Mouse (Mus musculus) midbrain, postnatal 0 days (tissue): Measurements from ENCODE around the gene Neu3. TPM values are rescaled to one million over a fixed set of nuclear protein-coding genes. Genes with fewer than 3 reads are reported as not detected.

Source experiments
- ATAC-seq: fragments of 200-750 bp; cut with Nextera tagmentation; 2 replicates; pipeline ENCODE4 v1.8.0; 2017; ENCODE audit warnings: moderate number of reproducible peaks, mild to moderate bottlenecking, moderate TSS enrichment, moderate library complexity; ENCODE audit not compliant: low FRiP score
- DNase-seq: peaks from one replicate; pipeline ENCODE4 v3.0.0-alpha.2; 2015; ENCODE audit warnings: low spot score
- H3K27ac ChIP-seq: fragments of 300-500 bp; sonication (generic); 2 replicates; pipeline ENCODE4 v1.5.1; 2014; ENCODE audit warnings: low read depth, mild to moderate bottlenecking, low read length, mixed read lengths
- H3K27me3 ChIP-seq: fragments of 300-500 bp; sonication (generic); 2 replicates; pipeline ENCODE4 v1.6.1; 2014; ENCODE audit warnings: low read length, control low read depth, mixed read lengths; ENCODE audit not compliant: insufficient read depth
- H3K36me3 ChIP-seq: fragments of 300-500 bp; sonication (generic); 2 replicates; pipeline ENCODE4 v1.6.1; 2014; ENCODE audit warnings: low read length, control low read depth, mixed read lengths; ENCODE audit not compliant: insufficient read depth
- H3K4me1 ChIP-seq: fragments of 300-500 bp; sonication (generic); 2 replicates; pipeline ENCODE4 v1.6.1; 2014; ENCODE audit warnings: mild to moderate bottlenecking, control low read depth, antibody characterized with exemption, low read length, mixed read lengths; ENCODE audit not compliant: insufficient read depth
- H3K4me2 ChIP-seq: fragments of 300-500 bp; sonication (generic); 2 replicates; pipeline ENCODE4 v1.6.1; 2014; ENCODE audit warnings: low read depth, mild to moderate bottlenecking, low read length, mixed read lengths; ENCODE audit not compliant: poor library complexity, severe bottlenecking
- H3K4me3 ChIP-seq: fragments of 300-500 bp; sonication (generic); 2 replicates; pipeline ENCODE4 v1.5.1; 2014; ENCODE audit warnings: low read depth, mild to moderate bottlenecking, low read length, moderate library complexity
- H3K9ac ChIP-seq: fragments of 300-500 bp; sonication (generic); replicated peaks from 2 replicates; pipeline ENCODE4 v1.6.1; 2014; ENCODE audit warnings: mild to moderate bottlenecking, low read length, moderate library complexity, mixed read lengths; ENCODE audit not compliant: poor library complexity, severe bottlenecking
- H3K9me3 ChIP-seq: fragments of 300-500 bp; sonication (generic); 2 replicates; pipeline ENCODE4 v1.6.1; 2016; ENCODE audit warnings: low read length, control low read depth
- CTCF ChIP-seq: IDR thresholded peaks from 2 replicates; pipeline ENCODE4 v1.5.1; 2016; ENCODE audit warnings: antibody characterized with exemption, mild to moderate bottlenecking
- WGBS: fragments of 180-500 bp; shearing (Covaris S2); extraction: QIAGEN DNeasy Blood & Tissue Kit; methylation state at CpG from one replicate; pipeline ENCODE4 v1.1.7; 2014; 5-methylcytosine and 5-hydroxymethylcytosine counted together
- polyA plus RNA-seq: library from polyadenylated mRNA; unstranded; fragments of >200 nt; fragmentation: Nextera tagmentation; extraction: Ambion mirVana; gene quantifications from 2 replicates; pipeline ENCODE4 v1.2.1, GENCODE M21; 2015
- total RNA-seq: library from RNA; depleted of rRNA; stranded (reverse); fragments of >200 nt; gene quantifications from 2 replicates; pipeline ENCODE4 v1.2.3, GENCODE M21; 2014; rRNA removed

Neu3 gene
- 1.8 and 4.3 TPM in 2 replicates for total RNA-seq
- polyA plus RNA-seq = 1.8 TPM in 2 replicates

- Histone ChIP-seq H3K9ac (no peak within 1 kb of the TSS; the same call in 1 of the 2 replicates), H3K27me3 (no peaks in the 10 kb centered on the region), H3K4me3 (peak within 1 kb of the TSS; percentile 40), H3K27ac (peak within 1 kb of the TSS; percentile 52), H3K4me1 (no peaks in the 10 kb centered on the region), H3K4me2 (peak within 1 kb of the TSS; percentile 54), H3K9me3 (no peaks in the 10 kb centered on the region), H3K36me3 (no peaks in the 10 kb centered on the region)
- peak; percentile 45 for TF ChIP-seq CTCF
- DNase-seq (peak; percentile 90), ATAC-seq (peak; percentile 98)
- under 1% methylated on average over 26 of the region's 26 CpGs for WGBS
Measured at GRCm38 (mm10) chr7:99828083-99828570, at the start of gene Neu3. Gene Neu3 (minus strand): TSS chr7:99828417.

- 0 out of 2 replicates have a peak, but pooled peaks cover 4% of the 10 kb centered on the region for H3K4me1 ChIP-seq
- H3K9me3 ChIP-seq = no peaks in the 10 kb centered on the region
- no peaks in the 10 kb centered on the region for H3K36me3 ChIP-seq
- TF ChIP-seq CTCF = peak; percentile 95
- no peak overlapping the region for H3K4me3 ChIP-seq
- H3K4me2 ChIP-seq = no peak overlapping the region
- peak overlapping the region; percentile 3; the same call in 1 of the 2 replicates for H3K27ac ChIP-seq
- ATAC-seq = peak; percentile 52; the same call in 1 of the 2 replicates
- H3K9ac ChIP-seq = no peak overlapping the region
- no peaks in the 10 kb centered on the region for H3K27me3 ChIP-seq
- DNase-seq = peak; percentile 93
- 3% methylated on average over 3 of the region's 3 CpGs for WGBS
Measured at GRCm38 (mm10) chr7:99876345-99876744, 48.1 kb upstream of the Neu3 start.

GRCm38 (mm10) chr7:99875891-99876290 is 47.7 kb upstream of the Neu3 start:
- Histone ChIP-seq H3K27ac (peak overlapping the region; percentile 3; the same call in 1 of the 2 replicates), H3K9ac (no peak overlapping the region), H3K4me2 (no peak overlapping the region), H3K36me3 (no peaks in the 10 kb centered on the region), H3K4me3 (no peak overlapping the region), H3K27me3 (no peaks in the 10 kb centered on the region), H3K9me3 (no peaks in the 10 kb centered on the region), H3K4me1 (0 out of 2 replicates have a peak, but pooled peaks cover 4% of the 10 kb centered on the region)
- ATAC-seq = no peak
- no peak for DNase-seq
- no peak for TF ChIP-seq CTCF
- 26% methylated on average over 5 of the region's 5 CpGs for WGBS

GRCm38 (mm10) chr7:99873965-99874364 is 45.7 kb upstream of the Neu3 start:
- H3K4me2 ChIP-seq = no peak overlapping the region
- H3K4me1 ChIP-seq = 0 out of 2 replicates have a peak, but pooled peaks cover 4% of the 10 kb centered on the region
- no peaks in the 10 kb centered on the region for H3K36me3 ChIP-seq
- TF ChIP-seq CTCF = no peak
- H3K27ac ChIP-seq = no peak overlapping the region
- H3K4me3 ChIP-seq = no peak overlapping the region
- ATAC-seq (no peak), DNase-seq (no peak)
- H3K9me3 ChIP-seq = no peaks in the 10 kb centered on the region
- WGBS = 63% methylated on average over 6 of the region's 6 CpGs
- H3K27me3 ChIP-seq = no peaks in the 10 kb centered on the region
- no peak overlapping the region for H3K9ac ChIP-seq

GRCm38 (mm10) chr7:99869296-99869695 is 41.1 kb upstream of the Neu3 start:
- ATAC-seq = no peak
- Histone ChIP-seq H3K36me3 (no peaks in the 10 kb centered on the region), H3K4me2 (no peak overlapping the region), H3K4me3 (no peak overlapping the region), H3K9ac (no peak overlapping the region), H3K27ac (no peak overlapping the region), H3K9me3 (no peaks in the 10 kb centered on the region), H3K27me3 (no peaks in the 10 kb centered on the region), H3K4me1 (no peaks in the 10 kb centered on the region)
- no peak for DNase-seq
- 76% methylated on average over 4 of the region's 4 CpGs for WGBS
- no peak for TF ChIP-seq CTCF

GRCm38 (mm10) chr7:99865219-99865618 is 37.0 kb upstream of the Neu3 start:
- no peak overlapping the region for H3K4me2 ChIP-seq
- H3K9ac ChIP-seq = no peak overlapping the region
- H3K27ac ChIP-seq = no peak overlapping the region
- no peaks in the 10 kb centered on the region for H3K4me1 ChIP-seq
- DNase-seq = no peak
- 0 out of 2 replicates have a peak, but pooled peaks have one; percentile 10 for ATAC-seq
- WGBS = 45% methylated on average over 3 of the region's 3 CpGs
- H3K4me3 ChIP-seq = no peak overlapping the region
- TF ChIP-seq CTCF = no peak
- no peaks in the 10 kb centered on the region for H3K9me3 ChIP-seq
- no peaks in the 10 kb centered on the region for H3K27me3 ChIP-seq
- no peaks in the 10 kb centered on the region for H3K36me3 ChIP-seq
